Mouse (Mus musculus) embryo, embryonic 11 days (tissue): ENCODE data around the gene Lrrc3b.
A peak's percentile ranks its signal among the peaks of the same experiment; 100 is the strongest.

Experiments
- DNase-seq: peaks from one replicate; pipeline ENCODE4 v3.0.0-alpha.2; 2015

Gene Lrrc3b

DNA sequence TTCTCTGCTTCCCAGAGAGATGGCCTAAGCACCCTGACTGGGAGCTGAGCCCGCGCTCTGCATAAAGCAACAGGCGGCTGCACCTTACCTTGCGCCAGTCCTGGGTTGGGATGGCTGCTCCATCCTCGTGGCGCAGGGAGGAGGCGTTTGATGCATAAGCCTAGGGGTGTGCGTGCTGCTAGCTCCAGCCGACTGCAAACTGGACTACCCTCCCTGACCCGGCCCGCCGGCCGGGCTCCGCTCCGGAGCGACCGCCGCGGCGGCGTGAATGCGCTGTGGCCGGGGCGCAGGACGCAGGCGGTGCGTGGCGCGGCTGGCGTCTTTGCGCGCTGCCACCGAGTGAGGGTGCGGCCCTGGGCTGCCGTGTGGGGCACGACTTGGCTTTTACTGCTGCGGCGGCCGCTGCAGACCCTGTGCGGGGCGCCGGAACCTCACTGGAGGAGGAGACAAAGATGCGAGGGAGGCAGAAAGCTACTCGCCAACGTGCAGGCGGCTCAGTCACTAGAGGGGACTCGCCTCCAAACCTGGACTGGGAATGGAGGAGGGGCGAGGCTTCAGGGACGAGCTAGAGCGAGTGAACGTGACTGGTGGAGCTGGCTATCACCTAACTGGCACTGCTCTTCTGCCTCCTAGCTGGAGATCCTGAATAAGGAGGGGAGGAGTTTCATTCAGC, at the start of gene Lrrc3b:
Gene Lrrc3b, minus strand, starts transcription at position 503 of the 673 bp plus-strand sequence.
- DNase-seq, result peak; percentile 74

DNA sequence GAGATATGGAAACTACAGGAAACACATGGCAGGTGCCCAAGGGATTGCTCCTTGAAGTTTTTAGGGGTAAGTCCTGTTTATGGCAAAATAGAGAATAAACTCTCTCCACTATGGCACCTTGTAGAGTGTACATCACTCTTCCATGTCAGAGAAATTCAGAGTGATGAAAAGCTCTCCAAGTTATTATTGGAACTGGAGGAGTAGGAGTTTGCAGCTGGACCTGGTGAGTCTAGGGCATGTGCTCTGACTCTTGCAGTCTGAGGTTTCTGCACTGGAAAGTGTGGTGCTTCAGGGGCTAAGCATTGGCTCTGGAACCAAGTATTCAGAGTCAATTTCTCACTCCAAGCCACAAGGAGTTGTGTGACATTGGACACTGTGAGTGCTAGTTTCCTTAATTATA, 38.9 kb upstream of the Lrrc3b start:
- DNase-seq, result no peak

DNA sequence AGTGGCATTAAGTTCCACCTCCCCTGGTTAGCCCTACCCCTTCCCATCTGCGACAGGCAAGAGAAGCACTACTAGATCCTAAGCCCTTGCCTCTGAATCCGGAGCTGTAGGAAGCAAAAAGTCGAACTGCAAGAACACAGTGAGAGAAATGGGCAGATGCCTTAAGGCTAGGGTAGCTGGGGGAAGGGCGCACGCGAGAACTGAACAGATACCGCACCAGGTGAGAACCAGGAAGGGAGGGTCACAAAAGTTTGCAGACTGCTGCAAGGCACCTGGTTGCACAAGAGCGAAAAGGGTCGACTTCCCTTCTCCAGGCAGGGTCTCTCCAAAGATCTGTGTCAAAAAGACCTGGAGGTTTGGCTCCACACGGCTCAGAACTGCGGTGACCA, 697 bp downstream of the Lrrc3b start:
- DNase-seq, result no peak

DNA sequence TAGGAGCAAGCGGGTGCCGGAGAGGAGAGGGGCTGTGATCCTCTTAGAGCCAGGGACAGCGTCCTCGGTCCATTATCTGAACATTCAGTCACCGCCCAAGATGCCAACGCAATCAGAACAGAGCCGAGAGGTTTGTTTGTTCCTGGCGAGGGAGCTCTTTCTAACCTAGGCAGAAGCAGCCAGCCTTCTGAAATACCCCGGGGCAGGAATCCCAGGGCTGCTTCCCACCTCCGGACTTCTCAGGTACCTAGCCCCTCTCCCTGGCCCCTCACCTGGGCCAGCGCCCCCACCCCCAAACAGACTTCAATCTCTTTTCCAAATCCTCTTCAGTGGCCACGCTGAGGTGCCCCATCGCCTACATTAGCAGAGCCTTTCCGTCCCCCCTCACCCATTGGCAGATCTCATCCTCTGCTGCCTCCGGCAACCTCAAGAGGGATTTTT, 1.3 kb downstream of the Lrrc3b start:
- DNase-seq, result peak; percentile 7

DNA sequence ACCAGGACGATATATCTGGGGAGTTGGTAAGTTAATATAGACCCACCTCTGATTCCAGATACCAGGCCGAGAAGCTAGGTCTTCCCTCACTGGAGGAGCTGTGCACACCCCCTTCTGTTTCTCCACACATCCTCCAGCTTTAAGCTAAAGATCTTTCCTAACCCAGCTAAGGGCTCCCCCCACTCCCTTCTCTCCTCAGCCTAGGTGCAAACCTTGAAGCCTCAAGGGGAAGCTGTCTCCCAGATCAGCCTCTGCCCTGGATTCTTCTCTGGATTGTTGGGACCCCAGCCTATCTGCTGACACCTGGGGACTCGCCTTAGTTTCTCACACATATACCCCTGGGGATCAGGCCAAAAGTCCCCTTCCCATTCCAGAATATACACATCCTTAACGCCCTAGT, 1.7 kb downstream of the Lrrc3b start:
- no peak for DNase-seq

DNA sequence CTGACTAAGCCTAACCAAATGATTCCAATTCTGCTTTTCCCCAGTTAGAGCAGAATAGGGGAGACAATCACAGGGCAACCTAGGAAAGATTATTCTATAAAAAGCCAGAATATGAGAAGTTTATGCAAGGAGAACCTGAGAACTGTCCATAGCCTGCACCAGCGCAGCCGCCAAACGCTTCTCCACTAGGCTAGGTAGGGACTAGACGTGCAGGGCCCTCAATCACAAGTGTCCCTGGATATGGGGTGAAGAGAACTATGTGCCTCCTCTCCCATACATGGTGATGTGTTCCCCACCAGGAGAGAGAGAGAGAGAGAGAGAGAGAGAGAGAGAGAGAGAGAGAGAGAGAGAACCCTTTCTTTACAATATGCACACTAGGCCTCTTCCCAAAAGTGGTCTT, 2.2 kb downstream of the Lrrc3b start:
- DNase-seq, result no peak

DNA sequence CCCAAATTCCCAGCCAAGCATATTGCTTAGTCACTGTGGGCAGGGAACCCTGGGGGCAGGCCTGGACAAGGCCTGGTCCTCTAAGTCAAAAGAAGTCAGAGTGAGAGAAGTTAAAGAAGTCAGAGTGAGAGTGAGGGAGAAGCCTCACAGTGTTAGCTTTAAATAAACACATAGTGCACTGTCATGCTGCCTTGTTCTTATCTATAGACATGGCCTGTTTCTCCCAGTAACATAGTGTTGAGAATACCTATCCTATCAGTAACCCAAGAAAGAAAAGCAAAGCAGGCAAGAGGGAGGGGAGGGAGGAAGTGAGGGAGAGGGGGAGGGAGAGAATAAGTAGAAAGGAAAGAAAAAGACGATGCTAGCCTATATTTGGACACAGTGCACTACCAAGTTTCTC, 6.4 kb downstream of the Lrrc3b start:
- DNase-seq, result no peak

DNA sequence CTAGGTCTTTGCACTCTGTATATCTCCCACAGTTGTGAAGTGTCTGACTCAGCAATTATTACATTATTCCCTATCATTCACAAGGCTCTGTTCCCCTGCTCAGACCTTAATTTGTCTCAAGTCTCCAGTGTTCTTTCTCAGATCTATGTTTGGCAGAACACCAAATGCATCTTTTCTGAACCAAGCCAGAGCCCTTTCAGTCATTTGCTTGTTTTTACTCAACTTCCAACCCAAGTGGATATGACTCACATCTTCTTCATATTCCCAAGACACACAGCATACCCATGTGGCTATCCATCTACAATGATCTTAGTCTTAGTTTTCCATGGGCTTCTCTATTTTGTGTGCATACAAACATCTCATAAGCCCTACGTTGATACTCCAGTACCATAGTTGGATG, 17.2 kb downstream of the Lrrc3b start:
- DNase-seq, result no peak

DNA sequence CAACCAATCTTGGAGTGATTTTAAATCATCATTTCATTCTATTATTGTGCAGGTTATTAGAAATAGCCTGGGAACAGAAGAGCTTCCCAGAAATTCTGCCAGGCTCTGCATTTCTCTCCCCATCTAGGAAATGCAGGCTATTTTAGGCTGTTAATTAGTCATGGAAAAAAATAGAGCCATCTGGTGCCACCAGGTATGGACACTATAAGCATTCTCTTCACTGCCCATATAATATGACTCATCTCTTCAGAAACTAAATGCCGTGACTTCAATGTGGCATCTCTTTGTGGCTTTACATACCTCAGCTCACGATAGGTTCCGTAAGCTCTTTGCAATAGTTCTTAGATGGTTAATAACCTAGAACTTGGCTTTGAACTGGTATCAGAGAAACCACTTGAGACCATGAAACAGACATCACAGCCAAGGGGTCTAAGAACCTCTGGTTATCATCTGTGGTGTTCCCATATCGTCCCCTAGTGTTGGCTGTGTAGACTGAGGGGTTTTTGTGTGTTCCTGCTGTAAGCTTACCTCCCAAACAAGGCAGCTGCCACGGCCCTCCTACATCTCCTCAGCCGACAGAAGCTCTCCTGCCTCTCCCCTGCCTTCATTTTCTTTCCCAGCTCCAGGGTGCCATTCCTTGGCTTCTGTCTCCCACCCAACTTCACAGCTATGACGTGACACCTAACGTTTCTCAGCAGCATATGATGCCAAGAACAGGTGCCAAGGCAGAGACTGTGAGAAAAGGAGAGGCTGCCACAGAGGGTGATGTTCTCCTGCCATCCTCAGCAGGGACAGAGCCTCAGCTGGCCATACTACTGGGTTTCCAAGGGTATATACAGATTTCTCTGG, 27.9 kb downstream of the Lrrc3b start:
- DNase-seq, result no peak

DNA sequence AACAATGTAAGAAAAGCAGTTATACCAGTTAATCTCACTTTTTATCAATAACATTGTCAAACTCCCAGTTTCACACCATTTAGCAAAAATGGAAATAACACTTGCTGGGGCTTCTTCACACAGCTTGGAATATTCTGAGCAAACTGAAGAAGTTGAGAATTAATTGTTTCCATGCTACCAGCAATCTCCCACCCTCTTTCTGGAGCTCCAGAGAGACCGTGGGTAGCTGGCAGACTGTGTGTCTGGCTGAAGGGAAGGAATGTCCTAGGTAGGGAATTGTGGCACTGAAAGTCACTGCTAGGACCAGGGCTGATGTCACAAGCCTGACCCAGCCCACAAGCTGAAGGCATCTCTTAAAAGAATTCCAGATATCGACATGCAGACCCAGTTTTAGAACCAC, 53.3 kb downstream of the Lrrc3b start:
- no peak for DNase-seq

DNA sequence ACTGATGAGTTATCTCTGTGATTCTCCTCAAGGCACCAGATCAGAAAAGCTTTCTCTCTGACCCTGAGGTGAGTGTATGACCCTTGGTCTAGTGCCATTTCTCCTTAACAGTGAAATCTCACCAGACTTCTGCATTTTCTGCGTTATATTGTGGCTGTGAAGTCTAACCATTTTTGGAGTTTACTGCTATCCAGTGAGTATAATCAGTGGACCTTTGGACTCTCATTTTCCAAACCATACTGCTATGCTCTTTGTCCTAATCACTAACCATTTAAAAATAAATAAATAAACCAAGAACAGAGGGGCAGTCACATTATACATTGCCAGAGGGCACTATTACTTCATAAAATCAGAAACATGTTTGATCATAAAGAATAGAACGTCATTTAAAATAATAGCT, 53.8 kb downstream of the Lrrc3b start:
- no peak for DNase-seq

DNA sequence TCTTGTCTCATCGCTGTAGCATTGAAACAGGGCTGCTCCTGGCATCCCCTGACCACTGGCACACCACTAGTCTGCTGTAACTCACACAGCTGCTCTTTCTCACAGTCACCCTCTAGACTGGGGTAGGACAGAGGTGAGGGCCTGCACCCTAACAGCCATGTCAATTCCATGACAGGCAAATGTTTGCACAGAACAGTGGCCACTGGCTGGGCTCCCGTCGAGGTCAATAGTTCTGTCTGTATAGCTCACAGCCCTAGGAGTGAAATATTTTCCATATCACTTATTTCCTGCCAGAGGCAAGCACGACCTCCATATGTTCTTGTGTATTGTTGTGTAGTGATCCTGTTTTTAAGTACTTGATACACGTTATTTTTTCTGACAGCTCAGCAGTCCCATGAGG, 54.3 kb downstream of the Lrrc3b start:
- DNase-seq, result no peak

DNA sequence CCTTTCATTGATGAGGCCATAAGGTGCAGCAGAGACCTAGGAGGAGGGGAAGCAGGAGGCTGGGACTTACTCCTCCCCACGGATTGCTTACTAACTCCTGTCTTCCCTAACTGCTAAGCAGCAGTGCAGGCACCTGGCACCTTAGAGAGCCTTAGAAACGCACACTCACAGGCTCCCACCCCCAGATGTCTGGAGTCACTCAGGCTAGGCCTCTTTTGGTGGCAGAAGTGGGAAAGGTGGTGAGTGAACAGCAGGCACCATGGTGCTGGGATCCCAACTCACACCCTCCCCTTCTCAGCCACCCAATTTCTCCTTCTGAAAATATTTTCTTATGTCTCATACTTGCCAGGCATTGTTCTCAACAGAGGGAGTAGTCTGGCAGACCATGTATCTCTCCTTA, 55.7 kb downstream of the Lrrc3b start:
- no peak for DNase-seq

DNA sequence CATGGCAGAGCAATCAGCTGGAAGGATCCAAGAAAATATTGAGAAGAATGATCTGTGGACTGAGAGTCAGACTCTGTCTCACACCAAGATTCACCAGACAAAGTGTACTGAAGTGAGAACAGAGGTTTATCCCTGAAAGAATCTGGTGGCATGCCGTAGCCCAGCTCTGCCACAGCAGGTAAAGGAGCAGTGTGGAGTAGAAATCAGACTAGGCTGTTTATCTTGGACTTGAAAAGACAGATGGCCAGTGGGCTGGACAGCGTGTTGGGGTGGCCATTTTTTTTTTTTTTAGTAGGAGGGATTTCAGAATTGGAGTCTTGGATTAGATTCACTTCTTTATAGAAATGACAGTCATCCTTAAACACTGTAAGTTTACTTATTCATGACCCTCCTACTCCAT, 61.4 kb downstream of the Lrrc3b start:
- DNase-seq, result no peak

DNA sequence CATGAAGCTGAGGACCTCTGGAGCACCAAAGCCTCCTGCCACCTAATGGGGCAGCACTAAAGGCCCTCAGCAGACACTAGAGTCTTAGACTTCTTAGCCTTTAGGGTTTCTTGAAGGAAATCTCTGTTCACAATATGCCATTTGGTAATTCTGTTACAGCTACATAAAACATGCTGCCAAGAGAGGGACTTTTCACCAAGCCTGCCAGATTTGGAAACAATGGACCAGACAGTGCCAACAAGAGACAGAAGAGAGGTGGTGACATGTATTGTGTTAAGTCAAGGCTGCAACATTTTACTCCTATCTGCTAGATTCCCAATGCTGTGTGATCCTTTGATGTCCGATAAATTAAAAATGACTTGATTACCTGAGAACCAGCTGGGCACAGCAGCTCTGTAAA, 62.0 kb downstream of the Lrrc3b start:
- DNase-seq, result no peak

DNA sequence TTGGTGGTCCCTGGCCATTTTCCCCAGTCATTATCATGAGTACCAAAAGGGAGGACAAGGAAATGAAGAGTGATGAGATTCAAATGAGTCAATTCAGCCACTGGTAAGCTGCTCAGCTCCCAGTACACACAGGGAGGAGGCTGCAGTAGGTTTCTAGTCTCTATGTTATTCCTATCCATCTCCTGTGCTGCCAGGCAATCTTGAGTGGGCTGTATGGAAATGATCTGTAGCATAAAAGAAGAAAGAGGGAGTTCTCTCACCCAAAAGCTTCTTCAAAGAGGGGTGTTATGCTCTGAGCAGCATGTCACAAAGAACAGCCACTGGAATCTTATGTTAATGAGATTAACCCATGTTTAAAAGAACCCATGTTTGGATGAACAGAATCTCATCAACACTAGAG, 64.5 kb downstream of the Lrrc3b start:
- DNase-seq, result no peak

DNA sequence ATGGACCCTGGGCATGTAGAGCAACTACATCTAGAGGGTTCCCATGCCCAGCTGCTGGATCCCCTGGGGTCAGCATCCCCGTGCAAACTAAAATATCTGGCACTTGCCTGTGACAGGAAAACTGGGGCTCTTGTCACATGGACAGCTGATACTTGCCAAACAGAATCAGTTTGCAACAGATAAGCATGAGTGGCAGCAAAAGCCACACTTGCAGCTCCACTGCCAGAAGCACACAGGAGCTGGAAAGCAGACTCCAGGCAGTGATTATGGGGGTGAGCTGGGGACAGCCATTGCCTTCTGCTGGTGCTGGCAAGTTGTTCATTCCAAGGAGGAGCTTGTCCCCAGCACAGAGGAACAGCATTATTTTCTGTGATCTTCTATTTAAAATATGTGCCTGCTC, 65.8 kb downstream of the Lrrc3b start:
- no peak for DNase-seq

DNA sequence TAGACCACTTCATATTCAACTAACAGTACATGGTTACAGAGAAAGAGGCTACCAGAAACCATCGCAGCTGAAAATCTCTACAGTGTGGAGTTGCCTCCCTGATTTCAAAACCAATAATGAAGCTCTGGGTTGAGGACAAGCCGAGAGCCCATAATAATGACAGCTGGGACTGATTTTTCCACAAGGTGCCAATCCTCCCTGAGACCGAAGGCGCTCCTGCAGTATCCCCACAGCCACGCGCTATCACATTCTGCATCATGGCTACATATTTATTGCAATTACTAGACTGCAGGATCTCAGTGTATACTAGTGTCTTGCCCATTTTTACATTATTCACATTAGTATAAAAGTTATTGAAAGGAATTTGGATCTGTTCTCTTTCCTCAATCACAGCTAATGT, 73.7 kb downstream of the Lrrc3b start:
- DNase-seq, result no peak

DNA sequence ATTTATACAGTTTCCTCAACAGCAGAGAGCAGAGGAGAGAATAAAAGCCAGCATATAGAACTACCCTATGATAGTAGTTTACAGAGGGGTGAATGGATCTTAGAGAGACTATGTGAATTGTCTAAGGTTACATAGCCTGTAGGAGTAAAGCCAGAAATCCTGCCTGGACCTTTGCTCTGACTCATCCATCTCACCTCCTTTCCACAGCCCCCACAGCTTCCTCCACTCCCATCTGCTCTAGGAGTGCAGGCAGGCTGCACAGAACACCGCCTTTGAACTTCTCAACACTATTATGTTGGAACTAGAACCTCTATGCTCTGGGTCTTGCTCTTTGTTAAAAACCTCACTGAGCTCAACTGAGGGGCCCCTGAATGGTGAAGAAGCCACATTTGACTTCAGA, 78.9 kb downstream of the Lrrc3b start:
- no peak for DNase-seq

DNA sequence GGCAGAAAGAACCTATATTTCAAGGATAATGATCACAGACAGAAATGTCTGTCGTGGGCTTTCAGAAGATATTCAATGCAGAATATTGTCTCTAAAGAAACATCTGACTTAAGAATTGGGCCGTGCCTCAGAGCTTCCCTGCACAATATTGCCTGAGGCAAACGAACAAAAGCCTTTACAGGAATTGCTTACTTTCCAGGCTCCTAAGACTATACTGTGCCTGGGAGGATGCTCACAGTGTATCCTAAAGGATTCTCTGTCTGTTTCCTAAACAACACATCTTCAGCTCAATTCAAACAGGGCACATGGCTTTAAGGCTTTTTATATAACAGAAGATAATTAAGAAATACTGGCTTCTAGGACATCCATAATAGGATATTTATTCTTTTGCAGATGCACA, 79.7 kb downstream of the Lrrc3b start:
- no peak for DNase-seq

DNA sequence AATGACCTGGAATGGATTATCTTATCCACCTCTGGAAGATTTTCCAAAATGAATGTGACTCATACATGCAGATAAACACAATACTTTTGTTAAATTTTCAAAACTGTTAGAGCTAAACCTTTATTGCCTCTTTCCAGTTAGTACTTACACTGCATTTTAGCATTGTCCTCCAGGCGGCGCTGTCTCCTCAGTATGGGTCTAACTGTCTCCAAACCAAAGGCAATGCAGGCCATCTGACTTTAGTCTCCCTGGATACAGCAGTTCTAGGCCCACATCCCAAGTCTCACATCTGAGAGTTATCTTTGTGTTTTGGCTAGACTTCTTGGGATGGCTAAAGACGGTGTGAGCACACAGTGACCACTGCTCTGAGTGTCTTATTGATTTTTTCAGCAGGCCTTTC, 83.3 kb downstream of the Lrrc3b start:
- peak; percentile 80 for DNase-seq

DNA sequence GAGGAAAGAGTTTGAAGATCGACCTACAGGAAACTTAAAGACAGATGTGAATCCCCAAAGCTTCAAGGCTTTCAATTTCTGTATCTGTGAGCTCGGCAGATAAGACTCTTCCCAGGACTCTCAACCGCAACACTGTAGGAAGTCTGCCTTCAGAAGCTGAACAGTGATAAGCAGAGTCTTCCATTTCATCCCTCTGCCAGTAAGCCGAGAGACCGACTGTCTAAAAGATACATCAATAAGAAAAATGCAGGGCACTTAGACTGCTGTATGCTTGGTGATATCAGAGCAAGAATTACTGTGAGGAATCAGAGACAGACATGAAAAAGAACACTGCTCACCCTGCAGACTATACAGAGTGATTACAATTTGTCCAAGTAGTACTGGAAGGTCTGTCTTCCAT, 84.5 kb downstream of the Lrrc3b start:
- no peak for DNase-seq

DNA sequence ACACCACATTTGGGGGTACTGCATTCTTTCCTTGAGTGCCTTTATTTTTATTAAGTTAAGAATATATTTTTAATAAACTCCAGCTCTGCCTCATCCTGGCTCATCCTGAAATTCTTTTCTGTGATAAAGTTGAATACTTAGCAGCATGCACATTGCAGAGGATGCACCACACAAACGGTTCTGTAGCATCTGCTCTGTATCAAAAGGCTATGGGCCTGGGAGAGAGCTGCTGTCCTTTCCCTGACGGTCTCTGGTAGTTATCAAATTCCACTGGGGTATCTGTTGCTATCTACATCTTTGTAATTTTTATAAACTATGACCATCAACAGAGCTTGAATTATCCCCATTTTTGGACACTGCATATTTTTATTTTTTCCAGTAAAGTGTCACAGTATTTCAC, 105.7 kb downstream of the Lrrc3b start:
- DNase-seq, result no peak

DNA sequence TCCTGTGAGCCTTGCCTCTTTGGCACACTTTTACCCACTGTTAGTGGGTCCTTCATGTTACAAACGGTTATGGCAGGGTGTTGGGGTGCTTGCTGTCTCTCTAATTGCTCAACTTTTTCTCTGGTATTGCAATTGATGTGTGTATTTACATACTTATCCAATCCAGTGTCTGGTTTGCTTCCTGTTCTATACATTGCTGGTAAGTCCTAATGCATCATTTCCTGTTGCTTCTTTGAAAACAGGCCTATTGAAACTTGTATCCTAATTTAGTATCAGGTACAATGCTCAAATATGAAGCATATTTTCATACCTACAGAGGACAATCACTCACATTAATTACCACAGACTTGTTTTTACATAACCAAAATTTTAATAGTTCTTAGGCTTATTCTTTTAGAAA, 107.4 kb downstream of the Lrrc3b start:
- DNase-seq, result no peak

DNA sequence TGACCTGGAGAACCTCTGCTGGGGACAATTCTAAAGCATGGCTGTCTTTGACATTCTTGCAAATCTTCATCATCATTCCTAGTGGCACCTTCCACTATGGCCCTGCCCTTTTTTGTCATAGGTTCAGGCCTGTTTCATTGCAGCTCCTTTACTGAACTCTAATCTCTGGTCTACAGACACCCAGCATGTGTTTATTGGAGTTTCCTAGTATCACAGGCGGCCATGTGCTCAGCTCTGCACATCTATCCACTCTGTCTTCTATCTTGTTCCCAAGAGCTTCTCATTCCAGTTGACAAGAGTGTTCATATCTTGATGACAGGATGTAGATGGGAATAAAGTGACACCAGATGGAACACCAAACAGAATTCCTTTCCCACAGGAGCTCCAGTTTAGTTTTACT, 108.6 kb downstream of the Lrrc3b start:
- DNase-seq, result no peak
